Mouse (Mus musculus) liver, adult 2 months (tissue): ENCODE data around the gene Aig1.

ENCODE experiments used
- CTCF ChIP-seq: fragments of 200-500 bp; IDR thresholded peaks from 2 replicates; pipeline ENCODE4 v1.5.1; 2011; ENCODE audit warnings: low read depth, low read length, control low read depth
- POLR2A ChIP-seq: fragments of 200-500 bp; IDR thresholded peaks from 2 replicates; pipeline ENCODE4 v1.6.1; 2011; ENCODE audit warnings: low read length, control low read depth; ENCODE audit not compliant: insufficient read depth; ENCODE audit errors: extremely low read depth

DNA sequence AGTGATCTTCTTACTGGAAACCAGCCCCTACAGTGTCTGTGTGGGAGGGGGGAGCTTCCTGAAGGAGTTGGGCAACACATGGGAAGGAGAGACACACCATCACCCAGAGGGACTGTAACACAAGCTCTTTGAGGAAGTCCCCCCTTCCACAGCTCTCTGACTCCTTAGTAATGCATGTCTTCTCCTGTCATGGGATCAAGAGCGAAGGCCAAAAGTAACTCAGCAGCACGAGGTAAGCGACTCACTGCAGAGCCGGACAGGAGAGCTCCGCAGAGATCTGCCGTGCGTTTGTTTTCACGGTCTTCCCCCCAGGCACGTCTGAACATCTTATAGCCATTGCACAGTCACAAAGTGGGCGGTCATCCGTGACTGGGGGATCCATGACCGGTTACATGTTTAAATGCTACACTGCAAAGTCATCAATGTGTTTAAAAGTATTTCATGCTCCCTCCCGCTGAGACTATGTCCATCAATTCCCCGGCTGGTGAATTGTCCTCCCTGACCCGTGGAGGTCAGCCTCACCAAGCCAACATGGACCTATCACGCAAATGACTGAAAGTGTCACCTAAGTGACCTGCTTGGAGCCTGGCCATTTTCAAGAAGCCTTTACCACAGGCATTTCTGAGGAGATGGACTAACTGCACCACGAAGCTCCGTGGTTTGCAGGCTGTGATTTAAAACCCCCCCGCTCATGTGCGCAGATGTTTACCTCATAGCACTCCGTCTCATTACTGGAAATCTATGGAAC, 30.9 kb downstream of the Aig1 start:
- no peak for TF ChIP-seq CTCF
- no peak for TF ChIP-seq POLR2A
